Mouse (Mus musculus) cortical plate, adult 2 months (tissue): Measurements from ENCODE around the gene Cdc16. TPM values are rescaled to one million over a fixed set of nuclear protein-coding genes. Genes with fewer than 3 reads are reported as not detected.
"Not testable (repeated sequence)": the region's sequence is repeated elsewhere in the genome, so short reads cannot be mapped to it uniquely, and the experiment has no call there.

Experiments used
- H3K27ac ChIP-seq: fragments of 200-500 bp; 2 replicates; pipeline ENCODE4 v1.5.1; 2012; ENCODE audit warnings: low read length, control low read depth, inconsistent platforms; ENCODE audit not compliant: insufficient read depth
- H3K4me1 ChIP-seq: fragments of 200-500 bp; 2 replicates; pipeline ENCODE4 v1.6.1; 2011; ENCODE audit warnings: low read length; ENCODE audit not compliant: control insufficient read depth, insufficient read depth
- H3K4me3 ChIP-seq: fragments of 200-500 bp; 2 replicates; pipeline ENCODE4 v1.5.1; 2011; ENCODE audit warnings: mild to moderate bottlenecking, low read length, control low read depth; ENCODE audit not compliant: insufficient read depth
- CTCF ChIP-seq: fragments of 200-500 bp; IDR thresholded peaks from 2 replicates; pipeline ENCODE4 v1.5.1; 2011; ENCODE audit warnings: mild to moderate bottlenecking, control low read depth, low read length; ENCODE audit not compliant: insufficient read depth; ENCODE audit errors: extremely low read depth
- POLR2A ChIP-seq: fragments of 200-500 bp; IDR thresholded peaks from 2 replicates; pipeline ENCODE4 v1.6.1; 2011; ENCODE audit warnings: mild to moderate bottlenecking, low read length, control low read depth; ENCODE audit not compliant: insufficient read depth; ENCODE audit errors: extremely low read depth
- polyA plus RNA-seq: library from polyadenylated mRNA; depleted of rRNA; stranded (reverse); fragments of >200 nt; gene quantifications from 2 replicates; pipeline ENCODE4 v1.2.3, GENCODE M21; 2012; rRNA removed

Cdc16 gene
- 57.7 and 60.1 TPM in 2 replicates for polyA plus RNA-seq

DNA sequence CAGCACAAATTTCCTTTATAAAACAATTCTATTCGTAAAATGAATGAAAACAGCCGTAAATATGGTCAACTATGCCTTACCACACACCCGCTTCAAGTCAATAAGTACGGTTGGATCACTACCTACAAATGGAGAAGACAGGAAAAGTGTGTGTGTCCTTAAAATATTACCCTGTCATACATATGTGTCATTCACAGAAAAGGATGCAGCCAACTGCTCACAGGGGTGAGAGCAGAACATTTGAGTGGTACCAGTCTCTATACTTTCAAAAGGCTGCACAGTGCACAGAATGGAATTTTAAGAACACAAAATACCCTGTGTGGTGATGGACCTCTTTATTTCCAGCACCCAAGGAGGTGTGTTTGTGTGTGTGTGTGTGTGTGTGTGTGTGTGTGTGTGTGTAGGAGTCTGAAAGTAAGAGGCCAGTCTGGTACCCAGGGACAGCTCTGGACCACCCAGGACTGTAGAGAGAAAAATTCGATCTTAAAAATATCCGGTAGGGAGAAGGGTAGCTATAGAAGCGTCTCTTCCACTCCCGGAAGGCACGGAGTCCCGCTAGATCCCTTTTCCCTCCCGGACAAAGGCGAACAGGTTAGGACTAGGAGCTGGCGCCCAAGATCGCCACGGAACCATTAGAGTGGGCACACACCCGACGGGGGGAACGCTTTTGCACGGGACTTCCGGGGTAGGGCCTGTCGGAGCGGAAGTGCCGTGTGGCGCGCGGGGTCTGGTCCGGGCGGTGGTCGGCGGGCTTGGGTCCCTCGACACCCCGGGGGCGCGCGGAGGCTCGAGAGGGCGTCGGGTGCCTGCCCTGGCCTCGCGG, at the start of gene Cdc16:
Gene Cdc16 (plus strand): TSS at position 695 of the 823 bp plus-strand sequence.
- Histone ChIP-seq H3K4me1 (peaks cover 2% of the 10 kb centered on the region; the same call in 1 of the 2 replicates), H3K27ac (peak within 1 kb of the TSS; percentile 20), H3K4me3 (peak within 1 kb of the TSS; percentile 86)
- TF ChIP-seq POLR2A (peak; percentile 54), CTCF (no peak)

DNA sequence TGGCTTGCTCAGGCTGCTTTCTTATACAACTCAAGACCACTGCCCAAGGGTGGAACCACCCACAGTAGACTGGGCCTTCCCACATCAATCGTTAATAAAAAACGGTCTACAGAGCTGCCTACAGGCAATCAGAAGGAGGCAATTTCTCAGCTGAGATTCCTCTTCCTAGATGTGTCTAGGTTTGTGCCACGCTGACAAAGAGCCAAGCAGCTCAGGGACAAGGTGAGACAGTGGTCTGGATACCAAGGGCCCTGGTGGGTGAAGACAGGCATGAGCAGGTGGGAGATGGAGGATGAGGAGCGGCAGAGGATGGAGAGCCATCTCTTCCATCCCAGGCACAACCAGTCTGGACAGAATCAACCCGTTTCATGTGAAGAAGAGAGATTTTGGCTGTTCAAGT, 49.0 kb upstream of the Cdc16 start:
- no peak for TF ChIP-seq CTCF
- TF ChIP-seq POLR2A = no peak
- peaks cover 1% of the 10 kb centered on the region; the same call in 1 of the 2 replicates for H3K4me1 ChIP-seq
- H3K27ac ChIP-seq = no peak overlapping the region
- H3K4me3 ChIP-seq = no peak overlapping the region

DNA sequence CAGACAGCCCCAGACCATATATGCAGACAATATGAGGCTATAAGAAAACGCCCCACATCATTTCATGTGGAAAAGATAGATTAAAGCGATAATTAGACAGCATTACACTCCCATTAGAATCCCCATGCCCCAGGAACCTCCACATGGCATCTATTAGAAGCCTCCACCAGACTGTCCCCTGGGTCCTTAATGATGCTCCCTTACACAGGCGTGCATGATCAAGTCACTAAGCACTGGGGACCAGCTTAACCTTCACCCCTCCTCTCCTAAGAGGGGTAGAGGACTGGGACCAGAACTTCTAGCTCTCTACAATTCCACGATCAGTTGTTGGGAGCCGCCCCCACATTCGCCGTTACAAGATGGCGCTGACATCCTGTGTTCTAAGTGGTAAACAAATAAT, 38.5 kb upstream of the Cdc16 start:
- no peak for TF ChIP-seq POLR2A
- no peak for TF ChIP-seq CTCF
- H3K27ac ChIP-seq = no peak overlapping the region
- H3K4me1 ChIP-seq = no peaks in the 10 kb centered on the region
- H3K4me3 ChIP-seq = no peak overlapping the region

DNA sequence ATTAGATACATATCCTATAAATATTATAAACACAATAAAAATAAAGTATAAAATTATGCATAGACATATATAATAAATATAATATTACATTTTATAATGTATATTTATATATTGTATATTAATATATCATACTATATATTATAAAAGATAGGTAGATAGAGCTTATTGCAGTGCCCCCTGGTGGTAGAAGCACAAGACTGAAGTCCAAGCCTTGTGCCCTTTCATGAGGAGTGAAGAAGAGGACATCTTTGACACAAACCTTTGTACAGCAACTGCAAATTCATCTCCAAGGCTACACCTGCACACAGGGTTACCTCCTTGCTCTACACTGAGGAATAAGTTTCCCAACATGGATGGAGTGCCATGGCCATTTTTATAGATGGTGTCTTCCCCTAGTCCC, 31.8 kb upstream of the Cdc16 start:
- no peaks in the 10 kb centered on the region for H3K4me1 ChIP-seq
- TF ChIP-seq POLR2A (no peak), CTCF (peak; percentile 40; the same call in 1 of the 2 replicates)
- no peak overlapping the region for H3K4me3 ChIP-seq

DNA sequence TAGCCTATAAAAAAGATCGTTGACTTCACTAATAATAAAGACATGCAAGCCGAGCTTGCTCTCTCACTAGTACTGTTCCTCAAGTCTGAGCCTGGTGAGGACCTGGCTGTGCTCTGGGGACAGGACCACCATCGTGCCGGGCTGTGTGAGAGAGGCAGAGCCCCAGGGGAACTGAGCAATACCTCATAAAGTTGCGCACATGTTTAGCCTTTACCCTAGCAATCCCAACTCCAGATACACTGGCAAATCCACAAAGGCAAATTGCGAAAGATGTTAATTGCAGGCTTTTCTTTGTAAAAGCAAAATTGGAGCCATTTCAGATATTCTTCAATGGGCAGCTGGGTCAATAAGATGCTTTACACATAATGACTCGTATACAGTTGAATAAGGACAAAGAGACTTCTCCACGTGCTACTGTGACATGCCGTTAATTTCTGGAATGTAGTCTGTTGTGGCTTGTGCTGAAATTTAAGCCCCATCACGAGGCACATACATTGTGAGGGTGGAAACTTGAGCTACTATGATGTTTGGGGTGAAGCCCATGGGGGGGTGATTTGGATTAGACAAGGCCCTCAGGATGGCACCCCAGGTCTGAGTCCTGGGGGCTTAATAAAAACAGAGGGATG, 29.9 kb upstream of the Cdc16 start:
- Histone ChIP-seq H3K4me3 (no peak overlapping the region), H3K27ac (no peak overlapping the region), H3K4me1 (no peaks in the 10 kb centered on the region)
- TF ChIP-seq CTCF (no peak), POLR2A (no peak)

More for the DNA sequence above, 31.8 kb upstream of the Cdc16 start:
- no peak overlapping the region for H3K27ac ChIP-seq

DNA sequence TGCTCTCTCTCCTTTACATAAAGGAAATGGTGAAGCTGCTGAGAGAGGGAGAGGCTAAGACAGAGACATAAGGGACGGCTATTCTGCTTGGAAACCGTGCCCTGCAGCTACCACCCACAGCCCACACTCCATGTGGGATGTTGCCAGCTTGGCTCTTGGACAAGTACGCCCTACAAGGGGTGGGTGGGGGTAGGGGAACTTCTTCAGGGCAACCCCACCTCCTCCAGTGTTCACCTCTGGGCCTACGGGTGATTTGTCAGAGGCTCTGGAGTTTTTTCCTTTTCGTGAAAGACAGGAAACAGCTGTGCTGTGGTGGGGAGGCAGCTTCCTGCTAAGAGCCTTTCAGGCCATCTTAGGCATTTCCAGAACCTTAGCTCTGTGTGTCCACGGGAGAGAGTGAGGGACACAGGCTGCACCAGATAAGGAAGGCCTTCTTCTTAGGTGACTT, 17.1 kb upstream of the Cdc16 start:
- TF ChIP-seq POLR2A (no peak), CTCF (no peak)
- no peak overlapping the region for H3K27ac ChIP-seq
- H3K4me3 ChIP-seq = no peak overlapping the region
- H3K4me1 ChIP-seq = no peaks in the 10 kb centered on the region

DNA sequence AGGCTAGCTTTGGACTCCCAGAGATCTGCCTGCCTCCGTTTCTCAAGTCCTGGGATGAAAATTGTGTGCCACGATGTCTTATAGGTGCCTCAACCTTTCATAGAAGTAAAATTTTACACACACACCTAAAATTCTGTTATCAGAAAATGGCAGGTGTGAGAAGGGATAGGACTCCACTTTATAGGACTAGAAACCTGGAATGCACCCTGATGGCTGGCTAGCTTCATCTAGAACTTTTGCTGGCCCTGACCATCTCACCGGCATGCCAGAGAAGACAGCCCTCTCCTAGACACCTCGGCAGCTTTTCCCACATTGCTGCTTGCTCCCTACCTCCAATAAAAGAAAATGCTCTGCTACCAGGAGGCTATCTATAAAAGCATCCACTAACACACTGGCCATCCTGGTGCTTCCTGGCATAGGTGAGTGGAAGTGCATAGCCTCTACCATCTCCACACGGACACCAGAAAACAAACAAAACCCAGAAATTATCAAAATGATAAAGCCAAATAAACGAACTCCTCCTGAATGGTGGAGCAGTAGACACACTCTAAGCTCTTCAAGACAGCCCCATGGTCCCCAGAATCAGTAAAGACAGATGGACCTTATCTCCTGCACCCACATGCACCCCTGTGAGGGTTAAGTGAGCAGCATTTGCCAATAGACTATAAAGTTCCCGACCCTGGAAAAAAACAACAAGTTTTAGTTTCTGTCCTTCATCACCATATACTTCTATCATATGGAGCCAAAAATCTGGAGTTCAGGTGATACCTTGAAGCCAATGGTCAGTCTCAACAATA, 16.5 kb upstream of the Cdc16 start:
- TF ChIP-seq CTCF (no peak), POLR2A (no peak)
- no peak overlapping the region for H3K27ac ChIP-seq
- H3K4me3 ChIP-seq = no peak overlapping the region
- no peaks in the 10 kb centered on the region for H3K4me1 ChIP-seq

DNA sequence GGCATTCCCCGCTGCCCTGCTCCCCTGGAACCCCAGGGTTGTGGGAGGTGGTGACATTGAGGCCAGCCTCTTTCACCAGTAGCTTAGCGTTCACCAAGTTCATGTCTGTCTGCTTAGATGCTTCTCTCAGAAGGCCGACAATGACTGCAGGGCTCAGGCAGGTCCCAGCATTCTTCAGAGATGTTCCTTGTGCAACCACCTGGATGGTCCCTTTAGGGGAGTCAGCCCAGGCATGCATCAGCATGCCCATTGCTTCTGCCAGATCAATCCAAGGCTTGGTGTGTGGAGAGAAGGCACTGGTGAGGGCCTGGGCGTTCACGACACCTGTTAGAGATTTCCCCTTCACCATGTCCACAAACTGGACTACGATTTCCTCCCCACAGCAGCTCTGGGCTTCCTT, 11.3 kb upstream of the Cdc16 start:
- not testable (repeated sequence) for H3K4me1 ChIP-seq, H3K4me3 ChIP-seq, H3K27ac ChIP-seq

DNA sequence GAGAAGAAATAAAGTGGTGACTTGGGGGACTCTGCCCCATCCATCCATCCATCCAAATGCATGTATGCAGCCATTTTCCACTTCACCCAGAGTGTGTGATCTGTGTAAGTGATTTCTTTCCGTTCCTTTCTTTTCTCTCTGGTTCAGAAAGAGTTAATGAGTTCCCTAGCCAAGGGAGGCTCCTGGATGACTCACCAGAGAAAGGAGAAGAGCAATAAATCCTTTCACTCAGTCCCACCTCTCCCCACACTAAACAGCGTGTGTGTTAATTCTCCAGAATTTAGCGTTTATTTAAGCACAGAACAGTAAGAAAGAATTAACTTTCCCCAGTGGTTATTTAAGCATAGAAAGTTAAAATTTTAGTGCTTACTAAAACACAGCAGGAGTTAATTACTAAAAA, 9.8 kb upstream of the Cdc16 start:
- Histone ChIP-seq H3K4me1 (no peaks in the 10 kb centered on the region), H3K4me3 (no peak overlapping the region), H3K27ac (no peak overlapping the region)
- no peak for TF ChIP-seq POLR2A
- no peak for TF ChIP-seq CTCF
